Mouse (Mus musculus) erythroid progenitor cell, adult 5-6 weeks (primary cell): ENCODE data around the gene Camk2b. TPM values are rescaled to one million over a fixed set of nuclear protein-coding genes. Genes with fewer than 3 reads are reported as not detected.
"Not testable (repeated sequence)": the region's sequence is repeated elsewhere in the genome, so short reads cannot be mapped to it uniquely, and the experiment has no call there.

Source experiments
- ATAC-seq: replicated peaks from 2 replicates; pipeline ENCODE4 v1.8.0; 2016; ENCODE audit warnings: moderate number of reproducible peaks, mild to moderate bottlenecking, moderate TSS enrichment, inconsistent platforms; ENCODE audit not compliant: poor library complexity, low FRiP score, severe bottlenecking
- total RNA-seq, 2 experiments: library from RNA; stranded (forward) in 1 of 2; stranded (reverse) in 1 of 2; fragments of 150-400 nt in 1 of 2; fragments of 186-747, 209-891 nt in 1 of 2; gene quantifications; 2 replicates each; pipeline versions ENCODE4 v1.2.3 to v1.2.4; 2015 to 2017; ENCODE audit warnings: low replicate concordance in 2 of 2

Camk2b gene
- total RNA-seq, 2 experiments from 2014 or later, result not detected

DNA sequence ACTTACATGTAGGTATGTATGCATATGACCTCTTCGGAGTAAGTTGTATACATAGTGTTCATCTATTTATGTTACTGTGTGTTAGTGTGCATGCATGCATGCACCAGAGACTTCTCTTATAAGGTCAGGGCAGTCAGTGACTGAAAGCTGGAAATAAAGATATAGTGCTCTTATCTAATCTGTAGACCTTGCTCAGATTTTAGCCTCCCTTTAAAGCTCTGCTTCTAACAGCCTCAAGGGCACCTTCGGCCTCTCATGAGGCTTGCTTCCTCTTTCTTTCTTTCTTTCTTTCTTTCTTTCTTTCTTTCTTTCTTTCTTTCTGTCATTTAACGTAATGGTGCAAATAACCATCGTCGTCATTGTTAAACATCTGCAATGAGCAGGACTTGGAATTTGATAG lies 111.7 kb downstream of the Camk2b start:
- ATAC-seq, result no peak

DNA sequence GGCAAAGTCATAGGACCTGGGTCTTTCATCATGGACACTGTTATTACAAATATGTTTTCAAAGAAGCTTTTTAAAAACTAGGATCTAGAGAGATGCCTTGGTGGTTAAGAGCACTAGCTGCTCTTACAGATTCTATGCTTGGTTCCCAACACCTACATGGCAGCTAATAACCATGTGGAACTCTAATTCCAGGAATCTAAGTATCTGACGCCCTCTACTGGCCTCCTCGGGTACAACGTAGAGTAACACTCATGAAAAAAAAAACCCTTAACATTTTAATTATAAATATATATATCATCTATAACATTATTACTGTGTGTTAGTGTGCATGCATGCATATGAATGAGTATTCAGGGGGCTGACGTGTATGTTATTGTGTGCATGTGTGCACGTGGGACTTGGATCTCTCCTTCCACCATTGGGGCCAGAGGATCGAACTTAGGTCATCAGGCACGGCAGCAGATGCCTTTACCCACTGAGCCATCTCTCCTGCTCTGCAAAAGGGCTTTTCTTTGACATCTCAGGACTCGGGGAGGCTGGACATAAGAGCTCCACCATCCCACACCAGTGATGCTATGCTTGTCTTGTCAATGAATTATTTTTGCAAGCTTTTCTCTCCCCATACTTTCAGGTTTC lies 112.9 kb downstream of the Camk2b start:
- ATAC-seq, result no peak

DNA sequence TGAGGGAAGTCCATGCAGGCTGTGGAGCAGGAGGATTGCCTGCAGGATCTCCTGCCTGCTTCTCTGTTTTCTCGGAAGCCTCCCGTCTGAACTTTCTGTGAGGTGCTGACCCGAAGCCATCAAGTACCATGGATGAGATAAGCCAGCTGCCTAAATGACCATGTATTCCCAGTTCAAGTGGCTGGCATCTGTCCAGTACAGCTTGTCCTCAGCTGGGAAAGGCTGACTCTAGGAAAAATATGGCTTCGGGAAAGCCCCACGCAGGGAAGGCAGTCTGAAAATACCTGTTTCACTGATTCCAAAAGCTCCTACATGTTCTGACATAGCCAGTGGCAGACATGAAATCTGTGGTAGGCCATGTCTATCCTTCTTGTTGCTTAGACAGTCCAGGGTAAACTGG lies 113.7 kb downstream of the Camk2b start:
- no peak for ATAC-seq

DNA sequence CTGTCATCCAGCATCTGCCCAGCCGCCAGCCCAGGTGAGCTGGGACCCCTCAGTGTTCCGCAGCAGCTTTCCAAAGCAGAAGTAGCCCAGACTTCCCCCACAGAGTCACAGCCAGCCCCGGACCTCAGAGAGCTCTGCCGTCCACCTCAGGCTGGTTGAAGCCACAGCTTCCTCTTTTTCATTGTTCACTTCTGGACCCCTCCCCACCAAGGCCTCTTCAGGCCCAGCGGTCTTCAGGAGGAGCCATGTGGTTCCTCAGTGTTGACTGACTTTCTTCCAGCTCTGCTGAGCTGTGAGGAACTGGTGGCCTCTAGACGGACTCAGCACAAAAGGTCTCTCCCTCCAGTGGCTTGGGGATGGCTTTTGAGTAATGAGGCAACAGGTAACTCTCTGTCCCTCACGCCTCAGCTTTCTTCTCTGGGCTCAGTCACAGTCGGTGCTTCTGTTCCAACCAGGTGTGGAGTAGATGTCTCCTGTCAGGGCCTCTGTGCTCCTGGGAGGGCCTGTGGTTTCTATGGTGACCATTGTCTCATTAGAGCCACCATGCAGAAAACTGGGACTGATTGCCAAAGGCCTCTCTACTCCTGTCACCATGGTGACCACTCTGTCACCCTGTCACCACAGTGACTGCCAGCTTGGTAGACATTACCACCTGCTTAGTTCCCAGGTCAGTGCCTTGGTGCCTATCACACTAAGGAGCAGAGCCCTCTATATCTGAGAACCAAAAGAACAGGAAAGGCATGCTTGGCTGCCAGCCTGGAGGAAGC lies 116.4 kb downstream of the Camk2b start, which contains the start of gene Gck:
Gck (minus strand) TSS at position 496 of the 767 bp plus-strand sequence.
- ATAC-seq, result no peak

DNA sequence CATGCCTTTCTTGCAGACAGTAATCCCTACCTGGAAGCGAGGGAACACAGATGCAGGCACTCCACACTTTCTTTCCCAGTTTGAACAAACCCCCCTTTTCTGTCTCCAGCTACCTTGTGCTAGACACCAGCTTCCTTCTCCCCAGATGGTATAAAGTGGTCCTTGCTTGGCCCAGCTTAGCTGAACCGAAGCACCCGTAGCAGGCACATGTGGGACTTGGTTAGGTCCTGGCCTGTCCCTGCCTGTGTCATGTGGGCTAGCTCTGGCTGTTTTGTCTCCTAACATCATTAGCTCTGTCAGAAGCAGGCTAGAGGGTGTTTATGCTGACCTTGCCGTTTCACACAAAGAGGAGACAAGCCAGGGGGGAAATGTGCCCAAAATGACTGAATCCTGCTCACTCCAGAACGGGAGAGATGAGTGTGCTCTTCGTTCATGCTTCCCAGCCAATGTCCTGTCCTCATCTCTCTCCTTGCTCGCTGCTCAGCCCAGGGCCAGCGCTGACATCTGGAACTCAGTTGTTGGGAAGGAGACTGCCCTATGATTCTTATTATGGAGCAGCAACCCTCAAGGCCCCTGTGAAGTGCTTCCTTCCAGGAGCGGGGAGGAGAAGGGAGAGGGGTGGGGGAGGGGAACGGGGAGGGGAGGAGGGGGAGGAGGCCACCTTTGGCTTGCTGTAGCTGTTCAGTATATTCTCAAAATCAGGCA lies 117.5 kb downstream of the Camk2b start:
- no peak for ATAC-seq

DNA sequence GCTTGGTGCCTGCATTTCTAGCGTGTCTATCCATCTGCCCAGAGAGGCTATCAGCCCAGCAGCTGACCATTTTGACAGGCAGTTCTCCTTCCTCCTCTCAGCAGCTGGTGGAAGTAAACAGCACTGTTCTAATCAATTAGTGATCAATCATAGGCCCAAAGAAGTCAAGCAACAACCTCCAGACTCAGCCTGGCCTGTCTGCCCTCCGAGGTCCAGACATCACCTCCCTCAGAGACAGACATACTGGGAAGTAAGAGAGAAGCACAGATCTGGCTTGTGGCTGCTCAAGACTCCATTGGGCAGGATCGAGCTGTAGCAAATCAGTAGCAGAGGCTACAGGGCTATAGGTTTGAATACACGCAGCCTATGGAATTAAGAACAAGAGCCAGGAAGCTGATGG lies 118.4 kb downstream of the Camk2b start:
- no peak for ATAC-seq

DNA sequence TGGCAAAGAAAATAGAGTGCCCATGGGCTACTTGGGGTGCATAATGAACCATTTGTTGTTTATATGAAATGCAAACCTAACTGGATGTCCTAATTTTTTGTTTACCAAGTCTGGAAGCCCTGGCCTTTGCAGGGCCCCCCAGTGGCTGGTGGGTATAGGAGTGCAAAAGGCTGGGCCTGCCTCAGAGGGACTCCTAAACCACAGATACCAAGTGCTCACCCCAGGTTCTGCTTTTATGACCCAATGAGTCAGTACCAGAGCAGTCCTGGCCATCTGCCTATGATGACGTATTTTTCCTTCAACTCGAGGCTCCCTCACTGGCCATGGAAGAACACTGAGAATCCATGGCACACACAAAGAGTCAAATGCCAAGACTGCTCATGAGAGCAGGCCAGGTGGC lies 121.1 kb downstream of the Camk2b start:
- ATAC-seq, result no peak

DNA sequence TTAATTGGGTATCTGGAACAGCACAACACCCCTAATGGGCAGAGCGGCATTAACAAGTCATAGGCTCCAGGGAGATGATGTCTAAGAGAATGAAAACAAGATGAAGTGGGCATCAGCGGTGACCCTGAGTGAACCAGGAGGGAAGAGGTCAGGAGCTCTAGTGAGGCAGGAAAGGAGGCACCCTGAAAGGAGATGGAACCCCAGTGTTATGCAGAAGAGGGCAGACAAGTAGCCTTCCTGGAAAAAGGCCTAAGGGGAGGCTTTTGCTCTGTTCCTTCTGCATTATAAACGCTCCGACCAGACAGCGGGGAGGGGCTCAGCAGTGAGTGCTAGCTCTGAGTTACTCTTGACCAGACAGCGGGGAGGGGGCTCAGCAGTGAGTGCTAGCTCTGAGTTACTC lies 123.2 kb downstream of the Camk2b start:
- ATAC-seq, result no peak

DNA sequence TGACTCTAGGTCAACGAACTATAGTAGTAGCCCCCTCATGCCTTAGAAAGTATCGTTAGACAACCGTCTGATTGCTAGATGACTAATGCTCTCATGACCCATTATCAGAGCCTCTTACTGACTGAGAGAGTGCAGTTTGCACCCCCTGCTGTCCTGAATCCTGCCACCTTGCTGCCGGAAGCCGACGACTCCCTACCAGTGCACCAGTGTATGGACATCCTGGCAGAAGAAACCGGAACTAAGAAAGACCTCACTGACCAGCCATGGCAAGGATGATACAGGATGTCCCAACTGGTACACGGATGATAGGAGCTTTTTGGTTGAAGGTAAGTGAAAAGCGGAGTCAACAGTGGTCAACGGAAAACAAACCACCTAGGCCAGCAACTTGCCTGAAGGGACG lies 131.6 kb downstream of the Camk2b start:
- not testable (repeated sequence) for ATAC-seq

DNA sequence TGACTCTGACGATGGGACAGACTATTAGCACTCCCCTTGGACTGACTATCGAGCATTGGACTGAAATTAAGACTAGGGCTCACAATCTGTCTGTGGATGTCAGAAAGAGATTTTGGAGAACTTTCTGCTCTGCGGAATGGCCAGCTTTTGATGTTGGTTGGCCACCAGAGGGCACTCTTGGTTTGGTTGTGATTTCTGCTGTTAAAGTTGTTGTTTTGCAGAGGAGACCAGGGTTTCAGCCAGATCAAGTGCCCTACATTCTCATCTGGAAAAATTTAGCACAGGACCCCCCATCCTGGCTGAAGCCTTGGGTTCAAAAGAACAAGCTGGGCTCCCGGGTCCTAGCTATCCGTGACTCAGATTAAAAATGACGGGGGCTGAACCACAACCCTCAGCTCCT lies 134.2 kb downstream of the Camk2b start:
- ATAC-seq, result not testable (repeated sequence)

DNA sequence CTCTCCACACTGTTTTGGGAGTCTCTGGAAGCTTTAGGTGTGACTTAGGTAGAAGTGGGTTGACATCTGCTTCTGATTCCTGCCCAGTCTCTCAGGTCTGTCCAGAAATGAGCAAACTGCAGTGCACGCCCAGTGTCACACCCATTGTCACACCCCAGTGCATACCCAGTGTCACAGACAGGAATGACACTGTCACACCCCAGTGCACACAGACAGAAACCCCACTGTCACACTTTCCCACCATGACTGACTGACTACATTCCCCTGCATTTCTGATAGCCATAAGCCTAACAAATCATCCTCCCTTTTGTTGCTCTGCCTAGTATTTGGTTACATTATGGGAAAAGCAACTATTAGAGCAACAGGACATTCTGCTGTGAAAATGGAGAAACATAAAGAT lies 135.6 kb downstream of the Camk2b start:
- no peak for ATAC-seq

DNA sequence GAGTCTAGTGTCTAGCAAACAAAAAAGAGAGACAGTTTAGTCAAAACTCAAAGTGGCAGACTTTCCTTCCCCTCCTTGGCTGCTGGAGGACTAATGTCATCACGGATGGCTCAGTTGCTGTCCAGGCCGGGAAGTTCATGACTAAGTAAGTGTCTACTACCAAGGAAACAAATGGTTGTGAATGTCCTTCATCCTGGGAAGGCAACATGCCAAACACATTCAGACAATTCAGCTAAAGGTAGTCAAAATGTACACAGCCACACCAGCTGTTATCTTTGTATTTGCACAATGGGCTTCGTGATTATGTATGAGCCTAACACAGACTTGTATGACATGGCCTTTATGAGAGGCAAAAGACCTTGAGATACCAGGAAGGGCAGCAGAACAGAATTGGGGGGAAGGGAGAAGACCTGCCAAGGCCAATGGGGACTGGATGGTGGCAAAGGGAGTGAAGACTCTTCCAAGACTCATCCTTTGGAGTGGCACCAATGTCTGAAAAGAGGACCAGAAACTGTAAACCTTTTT lies 139.4 kb downstream of the Camk2b start:
- no peak for ATAC-seq

DNA sequence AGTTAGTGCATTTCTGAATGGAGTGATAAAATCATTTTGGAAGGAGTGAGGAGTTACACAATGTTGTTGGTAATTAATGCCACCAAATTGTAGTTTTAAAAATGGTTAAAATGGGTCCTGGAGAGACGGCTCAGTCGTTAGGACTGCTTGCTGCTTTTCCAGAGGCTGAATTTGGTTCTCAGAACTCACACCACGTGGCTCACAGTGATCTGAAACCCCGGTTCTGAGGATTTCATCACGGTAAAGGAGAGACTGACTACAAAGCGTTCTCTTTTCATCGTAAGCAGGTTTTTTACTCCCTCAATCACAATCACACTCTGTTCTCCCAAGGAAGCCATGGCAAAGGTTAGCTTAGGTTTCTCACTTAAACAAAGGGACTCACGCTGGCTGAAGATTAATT lies 141.5 kb downstream of the Camk2b start:
- no peak for ATAC-seq

DNA sequence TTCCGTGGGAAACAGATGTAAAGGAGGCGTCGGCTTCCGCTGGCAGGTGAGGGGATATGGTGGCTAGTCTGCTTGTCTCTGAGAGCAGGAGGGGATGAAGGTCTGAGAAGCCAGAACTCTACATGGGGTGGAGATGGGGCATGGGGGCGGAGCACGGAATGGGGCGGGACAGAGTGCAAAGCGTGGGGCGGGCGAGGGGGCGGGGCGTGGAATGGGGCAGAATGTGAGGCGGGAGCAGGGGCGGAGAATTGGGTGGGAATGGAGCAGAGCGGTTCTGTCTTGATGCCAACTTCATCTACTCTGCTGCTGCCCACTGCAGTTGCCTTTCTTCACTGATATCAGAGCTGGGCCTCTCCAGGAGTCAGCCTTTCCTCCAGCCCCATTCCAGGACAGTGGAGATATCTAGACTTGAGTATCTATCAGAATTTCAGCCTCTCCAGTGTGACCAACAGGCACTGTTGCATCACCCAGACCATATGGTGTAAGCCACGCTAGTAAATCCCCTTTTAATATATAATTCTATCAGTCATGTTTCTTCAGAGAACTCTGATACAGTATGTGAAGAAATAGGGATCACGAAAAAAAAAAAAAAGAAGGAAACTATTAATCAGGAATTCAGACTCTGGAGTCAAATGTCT lies 145.7 kb downstream of the Camk2b start:
- ATAC-seq, result 0 out of 2 replicates have a peak, but pooled peaks have one; percentile 34

Other genes starting within 250 kb of the Camk2b start
- gene Polm, start 228.3 kb downstream of the Camk2b start, total RNA-seq (2015; ENCODE audit: low replicate concordance), result 2.5 and 11.2 TPM in 2 replicates
- gene Polm, start 228.3 kb downstream of the Camk2b start, total RNA-seq (2017; ENCODE audit: low replicate concordance), result 1.3 and 10.4 TPM in 2 replicates
- 1.3 TPM in 1 of 2 replicates, not detected in the other for gene Aebp1, start 204.4 kb downstream of the Camk2b start, total RNA-seq (2015; ENCODE audit: low replicate concordance)
- gene Aebp1, start 204.4 kb downstream of the Camk2b start, total RNA-seq (2017; ENCODE audit: low replicate concordance), result not detected in 2 replicates
- 23.1 and 38.2 TPM in 2 replicates for gene Pold2, start 188.1 kb downstream of the Camk2b start, total RNA-seq (2015; ENCODE audit: low replicate concordance)
- 14.4 and 14.9 TPM in 2 replicates for gene Pold2, start 188.1 kb downstream of the Camk2b start, total RNA-seq (2017; ENCODE audit: low replicate concordance)
- not detected in 2 replicates for gene Myl7, start 167.6 kb downstream of the Camk2b start, total RNA-seq (2015; ENCODE audit: low replicate concordance)
- gene Myl7, start 167.6 kb downstream of the Camk2b start, total RNA-seq (2017; ENCODE audit: low replicate concordance), result not detected in 2 replicates
- gene Gck, start 116.3 kb downstream of the Camk2b start, total RNA-seq (2015; ENCODE audit: low replicate concordance), result not detected in 2 replicates
- not detected in 2 replicates for gene Gck, start 116.3 kb downstream of the Camk2b start, total RNA-seq (2017; ENCODE audit: low replicate concordance)
- 8.3 and 10.9 TPM in 2 replicates for gene Ykt6, start 110.7 kb downstream of the Camk2b start, total RNA-seq (2015; ENCODE audit: low replicate concordance)
- 10.6 and 18.4 TPM in 2 replicates for gene Ykt6, start 110.7 kb downstream of the Camk2b start, total RNA-seq (2017; ENCODE audit: low replicate concordance)
- gene A730071L15Rik, start 133.7 kb upstream of the Camk2b start, total RNA-seq (2015; ENCODE audit: low replicate concordance), result not detected in 2 replicates
- gene A730071L15Rik, start 133.7 kb upstream of the Camk2b start, total RNA-seq (2017; ENCODE audit: low replicate concordance), result not detected in 2 replicates
- 15.1 and 15.5 TPM in 2 replicates for gene Nudcd3, start 134.1 kb upstream of the Camk2b start, total RNA-seq (2015; ENCODE audit: low replicate concordance)
- gene Nudcd3, start 134.1 kb upstream of the Camk2b start, total RNA-seq (2017; ENCODE audit: low replicate concordance), result 13.8 and 15.3 TPM in 2 replicates
- not detected in 2 replicates for gene Npc1l1, start 163.8 kb upstream of the Camk2b start, total RNA-seq (2015; ENCODE audit: low replicate concordance)
- gene Npc1l1, start 163.8 kb upstream of the Camk2b start, total RNA-seq (2017; ENCODE audit: low replicate concordance), result not detected in 2 replicates
- 8.4 and 11.2 TPM in 2 replicates for gene Ddx56, start 201.4 kb upstream of the Camk2b start, total RNA-seq (2015; ENCODE audit: low replicate concordance)
- 3.2 and 6.4 TPM in 2 replicates for gene Ddx56, start 201.4 kb upstream of the Camk2b start, total RNA-seq (2017; ENCODE audit: low replicate concordance)
- gene Tmed4, start 208.5 kb upstream of the Camk2b start, total RNA-seq (2015; ENCODE audit: low replicate concordance), result 13.4 and 13.7 TPM in 2 replicates
- gene Tmed4, start 208.5 kb upstream of the Camk2b start, total RNA-seq (2017; ENCODE audit: low replicate concordance), result 5.1 and 12.1 TPM in 2 replicates
- gene Ogdh, start 225.3 kb upstream of the Camk2b start, total RNA-seq (2015; ENCODE audit: low replicate concordance), result 112 and 117 TPM in 2 replicates
- gene Ogdh, start 225.3 kb upstream of the Camk2b start, total RNA-seq (2017; ENCODE audit: low replicate concordance), result 81.0 and 99.9 TPM in 2 replicates